Mouse (Mus musculus) liver, embryonic 14.5 days (tissue): ENCODE measurements at regions not wholly inside any gene's neighbourhood (a gene's known extent, or its start where the extent isn't known, plus 50 kb on each side); places are given as distances from the start of the nearest gene placed in this dataset.

Source experiments
- CTCF ChIP-seq: IDR thresholded peaks from 2 replicates; pipeline ENCODE4 v1.5.1; 2016; ENCODE audit warnings: antibody characterized with exemption, low read depth, control low read depth
- EP300 ChIP-seq: IDR thresholded peaks from 2 replicates; pipeline ENCODE4 v1.6.1; 2016; ENCODE audit warnings: antibody characterized with exemption, low read depth

GRCm38 (mm10) chr13:69991253-69991891 lies 189.2 kb downstream of the Med10 start:
- TF ChIP-seq CTCF = peak; percentile 83
- TF ChIP-seq EP300 = no peak
